Mouse (Mus musculus): Measurements from ENCODE around the gene Enpp3.

Enpp3 gene

GRCm38 (mm10) chr10:24765151-24765755 is 77.4 kb downstream of the Enpp3 start:
- DNase-seq (ENCODE audit: low read depth in 1 of 2, low spot score in 2 of 2) = no peak

GRCm38 (mm10) chr10:24764640-24765039 is 78.0 kb downstream of the Enpp3 start:
- no peak for DNase-seq (ENCODE audit: low read depth in 1 of 2, low spot score in 2 of 2)

- DNase-seq (ENCODE audit: low read depth in 1 of 2, low spot score in 2 of 2) = no peak
These were observed 79.4 kb downstream of the Enpp3 start for GRCm38 (mm10) chr10:24763257-24763656.

- no peak for DNase-seq (ENCODE audit: low read depth in 1 of 2, low spot score in 2 of 2)
These were observed 84.2 kb downstream of the Enpp3 start for GRCm38 (mm10) chr10:24758326-24758915.

- no peak for DNase-seq (ENCODE audit: low read depth in 1 of 2, low spot score in 2 of 2)
These were observed 87.6 kb downstream of the Enpp3 start for GRCm38 (mm10) chr10:24754874-24755540.

- no peak for DNase-seq (ENCODE audit: low read depth in 1 of 2, low spot score in 2 of 2)
These were observed 88.3 kb downstream of the Enpp3 start for GRCm38 (mm10) chr10:24754251-24754835.

- no peak for DNase-seq (ENCODE audit: low read depth in 1 of 2, low spot score in 2 of 2)
These were observed 88.9 kb downstream of the Enpp3 start for GRCm38 (mm10) chr10:24753536-24754250.

- DNase-seq (ENCODE audit: low read depth in 1 of 2, low spot score in 2 of 2) = no peak
These were observed 99.6 kb downstream of the Enpp3 start for GRCm38 (mm10) chr10:24742950-24743487.

GRCm38 (mm10) chr10:24741229-24742198 is 101.1 kb downstream of the Enpp3 start:
- no peak for DNase-seq (ENCODE audit: low read depth in 1 of 2, low spot score in 2 of 2)

GRCm38 (mm10) chr10:24739171-24739570 is 103.5 kb downstream of the Enpp3 start:
- no peak for DNase-seq (ENCODE audit: low read depth in 1 of 2, low spot score in 2 of 2)

- no peak for DNase-seq (ENCODE audit: low read depth in 1 of 2, low spot score in 2 of 2)
These were observed 104.2 kb downstream of the Enpp3 start for GRCm38 (mm10) chr10:24738456-24738855.

GRCm38 (mm10) chr10:24735027-24735777 is 107.4 kb downstream of the Enpp3 start:
- no peak for DNase-seq (ENCODE audit: low read depth in 1 of 2, low spot score in 2 of 2)

- DNase-seq (ENCODE audit: low read depth in 1 of 2, low spot score in 2 of 2) = no peak
These were observed 115.1 kb downstream of the Enpp3 start for GRCm38 (mm10) chr10:24727478-24727877.

GRCm38 (mm10) chr10:24725197-24725596 is 117.4 kb downstream of the Enpp3 start:
- DNase-seq (ENCODE audit: low read depth in 1 of 2, low spot score in 2 of 2) = no peak

All from monocyte, adult 2 months (primary cell).